Mouse (Mus musculus): Measurements from ENCODE around the gene Tbkbp1. TPM values are rescaled to one million over a fixed set of nuclear protein-coding genes. Genes with fewer than 3 reads are reported as not detected.

The Tbkbp1 gene
- polyA plus RNA-seq, 1 experiment from 2014 or later = 8.9 TPM

- Histone ChIP-seq H3K36me3 (peaks cover 30% of the 10 kb centered on the region), H3K27me3 (no peaks in the 10 kb centered on the region), H3K9me3 (replicated peaks) (no peaks in the 10 kb centered on the region), H3K4me1 (peaks cover 28% of the 10 kb centered on the region; the same call in 1 of the 2 replicates), H3K4me3 (replicated peaks) (peak within 1 kb of the TSS; percentile 91), H3K4me2 (replicated peaks) (peak within 1 kb of the TSS; percentile 87), H3K27ac (replicated peaks) (peak within 1 kb of the TSS; percentile 97), H3K9ac (peak within 1 kb of the TSS; percentile 66)
- peak; percentile 96 for ATAC-seq (ENCODE audit: insufficient number of reproducible peaks, low FRiP score, low TSS enrichment, low read depth)
- WGBS = under 1% methylated on average over 92 of the region's 101 CpGs
Observed at GRCm38 (mm10) chr11:97187764-97188642, 36.7 kb upstream of the Tbkbp1 start, which contains the start of gene Kpnb1. Kpnb1 (minus strand) TSS chr11:97187881.

- under 1% methylated on average over 44 of the region's 74 CpGs for WGBS
- peaks cover 39% of the 10 kb centered on the region for H3K36me3 ChIP-seq
Observed at GRCm38 (mm10) chr11:97186947-97187763, 35.9 kb upstream of the Tbkbp1 start.

GRCm38 (mm10) chr11:97185704-97186614 lies 34.7 kb upstream of the Tbkbp1 start:
- Histone ChIP-seq H3K36me3 (peaks cover 51% of the 10 kb centered on the region), H3K4me3 (replicated peaks) (peak overlapping the region; percentile 91), H3K27ac (replicated peaks) (no peak overlapping the region), H3K9ac (0 out of 2 replicates have a peak overlapping the region, but pooled peaks have one; percentile 31), H3K9me3 (replicated peaks) (no peaks in the 10 kb centered on the region), H3K4me2 (replicated peaks) (peak overlapping the region; percentile 78), H3K27me3 (no peaks in the 10 kb centered on the region), H3K4me1 (peaks cover 28% of the 10 kb centered on the region; the same call in 1 of the 2 replicates)
- ATAC-seq (ENCODE audit: insufficient number of reproducible peaks, low FRiP score, low TSS enrichment, low read depth) = no peak
- WGBS = 63% methylated on average over 5 of the region's 5 CpGs

More at GRCm38 (mm10) chr11:97186947-97187763, 35.9 kb upstream of the Tbkbp1 start:
- no peaks in the 10 kb centered on the region for H3K9me3 ChIP-seq (replicated peaks)
- H3K27me3 ChIP-seq = no peaks in the 10 kb centered on the region
- H3K4me1 ChIP-seq = peaks cover 28% of the 10 kb centered on the region; the same call in 1 of the 2 replicates
- H3K4me3 ChIP-seq (replicated peaks) = peak overlapping the region; percentile 91
- ATAC-seq (ENCODE audit: insufficient number of reproducible peaks, low FRiP score, low TSS enrichment, low read depth) = peak; percentile 84
- peak overlapping the region; percentile 97 for H3K27ac ChIP-seq (replicated peaks)
- peak overlapping the region; percentile 78 for H3K4me2 ChIP-seq (replicated peaks)
- peak overlapping the region; percentile 66 for H3K9ac ChIP-seq

- H3K4me1 ChIP-seq = peaks cover 28% of the 10 kb centered on the region; the same call in 1 of the 2 replicates
- H3K9me3 ChIP-seq (replicated peaks) = no peaks in the 10 kb centered on the region
- H3K9ac ChIP-seq = no peak overlapping the region
- 68% methylated on average over 5 of the region's 5 CpGs for WGBS
- ATAC-seq (ENCODE audit: insufficient number of reproducible peaks, low FRiP score, low TSS enrichment, low read depth) = no peak
- peaks cover 61% of the 10 kb centered on the region for H3K36me3 ChIP-seq
- no peaks in the 10 kb centered on the region for H3K27me3 ChIP-seq
- no peak overlapping the region for H3K4me2 ChIP-seq (replicated peaks)
- no peak overlapping the region for H3K4me3 ChIP-seq (replicated peaks)
- no peak overlapping the region for H3K27ac ChIP-seq (replicated peaks)
Observed at GRCm38 (mm10) chr11:97184875-97185274, 33.6 kb upstream of the Tbkbp1 start.

GRCm38 (mm10) chr11:97182446-97182845 lies 31.2 kb upstream of the Tbkbp1 start:
- ATAC-seq (ENCODE audit: insufficient number of reproducible peaks, low FRiP score, low TSS enrichment, low read depth) = no peak
- Histone ChIP-seq H3K4me1 (peaks cover 16% of the 10 kb centered on the region; the same call in 1 of the 2 replicates), H3K27ac (replicated peaks) (no peak overlapping the region), H3K4me3 (replicated peaks) (no peak overlapping the region), H3K9me3 (replicated peaks) (no peaks in the 10 kb centered on the region), H3K36me3 (peaks cover 83% of the 10 kb centered on the region), H3K27me3 (no peaks in the 10 kb centered on the region), H3K9ac (no peak overlapping the region), H3K4me2 (replicated peaks) (no peak overlapping the region)
- WGBS = 94% methylated on average over 3 of the region's 3 CpGs

- no peak overlapping the region for H3K4me3 ChIP-seq (replicated peaks)
- no peak overlapping the region for H3K27ac ChIP-seq (replicated peaks)
- peaks cover 11% of the 10 kb centered on the region; the same call in 1 of the 2 replicates for H3K4me1 ChIP-seq
- H3K27me3 ChIP-seq = no peaks in the 10 kb centered on the region
- 73% methylated on average over 5 of the region's 5 CpGs for WGBS
- H3K9me3 ChIP-seq (replicated peaks) = no peaks in the 10 kb centered on the region
- H3K36me3 ChIP-seq = peaks cover 94% of the 10 kb centered on the region
- H3K4me2 ChIP-seq (replicated peaks) = no peak overlapping the region
- H3K9ac ChIP-seq = no peak overlapping the region
- no peak for ATAC-seq (ENCODE audit: insufficient number of reproducible peaks, low FRiP score, low TSS enrichment, low read depth)
Observed at GRCm38 (mm10) chr11:97181061-97181460, 29.8 kb upstream of the Tbkbp1 start.

- H3K27me3 ChIP-seq = no peaks in the 10 kb centered on the region
- H3K36me3 ChIP-seq = peaks cover 96% of the 10 kb centered on the region
Observed at GRCm38 (mm10) chr11:97178198-97178597, 26.9 kb upstream of the Tbkbp1 start.

GRCm38 (mm10) chr11:97176851-97177250 lies 25.6 kb upstream of the Tbkbp1 start:
- Histone ChIP-seq H3K4me3 (replicated peaks) (no peak overlapping the region), H3K4me1 (no peaks in the 10 kb centered on the region), H3K9ac (no peak overlapping the region), H3K36me3 (peaks cover 95% of the 10 kb centered on the region), H3K27ac (replicated peaks) (no peak overlapping the region), H3K27me3 (no peaks in the 10 kb centered on the region), H3K9me3 (replicated peaks) (no peaks in the 10 kb centered on the region), H3K4me2 (replicated peaks) (no peak overlapping the region)
- WGBS = 44% methylated on average over 3 of the region's 3 CpGs
- ATAC-seq (ENCODE audit: insufficient number of reproducible peaks, low FRiP score, low TSS enrichment, low read depth) = no peak

More at GRCm38 (mm10) chr11:97178198-97178597, 26.9 kb upstream of the Tbkbp1 start:
- no peak for ATAC-seq (ENCODE audit: insufficient number of reproducible peaks, low FRiP score, low TSS enrichment, low read depth)
- H3K4me1 ChIP-seq = no peaks in the 10 kb centered on the region
- no peak overlapping the region for H3K4me3 ChIP-seq (replicated peaks)
- no peak overlapping the region for H3K4me2 ChIP-seq (replicated peaks)
- no peaks in the 10 kb centered on the region for H3K9me3 ChIP-seq (replicated peaks)
- H3K27ac ChIP-seq (replicated peaks) = no peak overlapping the region
- H3K9ac ChIP-seq = no peak overlapping the region
- WGBS = 93% methylated on average over 2 of the region's 2 CpGs

GRCm38 (mm10) chr11:97175499-97175898 lies 24.2 kb upstream of the Tbkbp1 start:
- H3K9ac ChIP-seq = no peak overlapping the region
- no peak overlapping the region for H3K4me3 ChIP-seq (replicated peaks)
- no peak for ATAC-seq (ENCODE audit: insufficient number of reproducible peaks, low FRiP score, low TSS enrichment, low read depth)
- no peaks in the 10 kb centered on the region for H3K27me3 ChIP-seq
- no peaks in the 10 kb centered on the region for H3K9me3 ChIP-seq (replicated peaks)
- peaks cover 95% of the 10 kb centered on the region for H3K36me3 ChIP-seq
- no peak overlapping the region for H3K4me2 ChIP-seq (replicated peaks)
- H3K4me1 ChIP-seq = no peaks in the 10 kb centered on the region
- no peak overlapping the region for H3K27ac ChIP-seq (replicated peaks)
- 87% methylated on average over 7 of the region's 7 CpGs for WGBS

GRCm38 (mm10) chr11:97160341-97160740 lies 9.0 kb upstream of the Tbkbp1 start:
- peaks cover 89% of the 10 kb centered on the region for H3K36me3 ChIP-seq
- WGBS = 58% methylated on average over 6 of the region's 6 CpGs
- ATAC-seq (ENCODE audit: insufficient number of reproducible peaks, low FRiP score, low TSS enrichment, low read depth) = no peak

More at GRCm38 (mm10) chr11:97160341-97160740, 9.0 kb upstream of the Tbkbp1 start:
- Histone ChIP-seq H3K4me3 (replicated peaks) (no peak overlapping the region), H3K9ac (no peak overlapping the region), H3K27ac (replicated peaks) (no peak overlapping the region), H3K9me3 (replicated peaks) (no peaks in the 10 kb centered on the region), H3K4me2 (replicated peaks) (no peak overlapping the region), H3K27me3 (no peaks in the 10 kb centered on the region), H3K4me1 (no peaks in the 10 kb centered on the region)
